Mouse (Mus musculus) myocyte (in vitro differentiated cells): ENCODE measurements around the gene Ihh. TPM values are rescaled to one million over a fixed set of nuclear protein-coding genes. Genes with fewer than 3 reads are reported as not detected.
A peak's percentile ranks its signal among the peaks of the same experiment; 100 is the strongest.

Source experiments
- H3K27me3 ChIP-seq: one replicate; pipeline ENCODE4 v1.6.1; 2011; ENCODE audit not compliant: control insufficient read depth, insufficient read depth, insufficient read length
- H3K36me3 ChIP-seq: one replicate; pipeline ENCODE4 v1.6.1; 2011; ENCODE audit not compliant: control insufficient read depth, insufficient read depth
- H3K4me2 ChIP-seq: one replicate; pipeline ENCODE4 v1.6.1; 2011; ENCODE audit warnings: low read depth, control low read depth
- H3K4me3 ChIP-seq: one replicate; pipeline ENCODE4 v1.5.1; 2011; ENCODE audit warnings: mild to moderate bottlenecking, control low read depth, moderate library complexity
- H3K79me2 ChIP-seq: one replicate; pipeline ENCODE4 v1.6.1; 2011; ENCODE audit not compliant: control insufficient read depth, insufficient read depth
- H3ac ChIP-seq: one replicate; pipeline ENCODE4 v1.6.1; 2011; ENCODE audit not compliant: control insufficient read depth, insufficient read length
- CEBPB ChIP-seq: IDR thresholded peaks from 2 replicates; pipeline ENCODE4 v1.6.1; 2011; ENCODE audit warnings: mild to moderate bottlenecking, moderate library complexity; ENCODE audit not compliant: poor library complexity, insufficient read depth, severe bottlenecking
- E2F4 ChIP-seq: IDR thresholded peaks from one replicate; pipeline ENCODE4 v1.6.1; 2011; ENCODE audit warnings: mild to moderate bottlenecking, control low read depth, moderate library complexity; ENCODE audit not compliant: insufficient read depth
- MAX ChIP-seq: IDR thresholded peaks from one replicate; pipeline ENCODE4 v1.6.1; 2011; ENCODE audit warnings: low read depth, mild to moderate bottlenecking, control low read depth
- MYOD1 ChIP-seq, 3 experiments: IDR thresholded peaks; one replicate each; pipeline ENCODE4 v1.6.1; 2011; ENCODE audit warnings: control low read depth in 2 of 3, low read depth in 2 of 3, mild to moderate bottlenecking in 2 of 3, moderate library complexity in 1 of 3; ENCODE audit not compliant: insufficient read length in 2 of 3, control insufficient read depth in 1 of 3
- MYOG ChIP-seq, 3 experiments: IDR thresholded peaks; one replicate each; pipeline ENCODE4 v1.6.1; 2011; ENCODE audit warnings: control low read depth in 2 of 3, low read depth in 2 of 3, mild to moderate bottlenecking in 2 of 3; ENCODE audit not compliant: insufficient read length in 2 of 3, control insufficient read depth in 1 of 3, insufficient read depth in 1 of 3
- POLR2A ChIP-seq: IDR thresholded peaks from one replicate; pipeline ENCODE4 v1.6.1; 2011; ENCODE audit warnings: low read depth, mild to moderate bottlenecking, control low read depth, moderate library complexity; ENCODE audit not compliant: insufficient read length
- POLR2AphosphoS2 ChIP-seq: IDR thresholded peaks from one replicate; pipeline ENCODE4 v1.6.1; 2011; ENCODE audit warnings: low read depth, control low read depth; ENCODE audit not compliant: insufficient read length
- REST ChIP-seq: IDR thresholded peaks from one replicate; pipeline ENCODE4 v1.6.1; 2011; ENCODE audit warnings: mild to moderate bottlenecking, control low read depth, moderate library complexity; ENCODE audit not compliant: insufficient read depth, insufficient read length
- SRF ChIP-seq: IDR thresholded peaks from one replicate; pipeline ENCODE4 v1.6.1; 2011; ENCODE audit warnings: low read depth; ENCODE audit not compliant: control insufficient read depth, insufficient read length
- TCF12 ChIP-seq: IDR thresholded peaks from one replicate; pipeline ENCODE4 v1.6.1; 2011; ENCODE audit warnings: mild to moderate bottlenecking, control low read depth; ENCODE audit not compliant: poor library complexity, insufficient read depth, severe bottlenecking
- TCF3 ChIP-seq: IDR thresholded peaks from one replicate; pipeline ENCODE4 v1.6.1; 2011; ENCODE audit warnings: low read depth, control low read depth; ENCODE audit not compliant: insufficient read length
- USF1 ChIP-seq: IDR thresholded peaks from one replicate; pipeline ENCODE4 v1.6.1; 2011; ENCODE audit warnings: low read depth, mild to moderate bottlenecking, control low read depth, moderate library complexity
- polyA plus RNA-seq: library from polyadenylated mRNA; unstranded; fragments of >200 nt; fragmentation: generic; extraction: Trizol; gene quantifications from one replicate; pipeline ENCODE4 v1.2.1, GENCODE M21; 2012; ENCODE audit warnings: missing spikeins

Gene Ihh
- polyA plus RNA-seq, 1 experiment, result 0.07 TPM

DNA sequence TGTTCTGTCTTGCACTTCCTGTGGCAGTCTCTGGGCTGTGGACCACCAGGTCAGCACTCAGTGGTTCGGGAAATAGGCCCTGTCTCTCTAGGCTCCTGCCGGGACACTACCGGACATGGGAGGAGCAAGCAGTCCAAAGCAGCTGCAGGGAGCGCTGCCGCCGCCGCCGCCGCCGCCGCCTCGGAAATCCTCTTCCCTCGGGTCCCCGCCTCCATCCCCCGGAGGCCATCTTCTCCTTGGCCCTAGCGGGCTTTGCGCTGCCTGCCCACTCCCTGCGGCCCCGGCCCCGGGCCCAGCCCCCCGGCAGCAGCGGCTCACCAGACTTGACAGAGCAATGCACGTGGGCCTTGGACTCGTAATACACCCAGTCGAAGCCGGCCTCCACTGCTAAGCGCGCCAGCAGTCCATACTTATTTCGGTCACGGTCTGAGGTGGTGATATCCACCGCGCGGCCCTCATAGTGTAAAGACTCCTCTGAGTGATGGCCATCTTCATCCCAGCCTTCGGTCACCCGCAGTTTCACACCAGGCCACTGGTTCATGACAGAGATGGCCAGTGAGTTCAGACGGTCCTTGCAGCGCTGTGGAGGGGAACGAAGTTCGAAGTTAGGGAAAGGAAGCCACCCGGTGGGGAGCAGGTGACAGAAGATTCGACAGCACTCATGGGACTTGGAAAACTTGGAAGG lies 3.3 kb downstream of the Ihh start:
- Histone ChIP-seq H3K4me2 (no peak overlapping the region), H3ac (no peak overlapping the region), H3K36me3 (no peaks in the 10 kb centered on the region), H3K4me3 (no peak overlapping the region), H3K27me3 (peaks cover 82% of the 10 kb centered on the region), H3K79me2 (no peaks in the 10 kb centered on the region)
- TF ChIP-seq POLR2AphosphoS2 (no peak), REST (no peak), MYOG (IDR thresholded peaks at IDR 0.05; ENCODE audit: control insufficient read depth in 1 of 3, insufficient read depth in 1 of 3, insufficient read length in 2 of 3, low read depth in 2 of 3) (no peak), MAX (no peak), TCF3 (no peak), TCF12 (no peak), CEBPB (no peak), POLR2A (no peak), MYOD1 (IDR thresholded peaks at IDR 0.05; ENCODE audit: control insufficient read depth in 1 of 3, insufficient read length in 2 of 3, low read depth in 2 of 3) (no peak), E2F4 (no peak), SRF (no peak), USF1 (no peak)

- H3K4me2 ChIP-seq, result no peak overlapping the region
- H3K36me3 ChIP-seq, result no peaks in the 10 kb centered on the region
- H3ac ChIP-seq, result no peak overlapping the region
- H3K27me3 ChIP-seq, result peaks cover 39% of the 10 kb centered on the region
- no peaks in the 10 kb centered on the region for H3K79me2 ChIP-seq
- no peak for TF ChIP-seq POLR2AphosphoS2
- TF ChIP-seq TCF12, result no peak
- TF ChIP-seq USF1, result no peak
- TF ChIP-seq TCF3, result no peak
- TF ChIP-seq MYOD1 (IDR thresholded peaks at IDR 0.05; ENCODE audit: control insufficient read depth in 1 of 3, insufficient read length in 2 of 3, low read depth in 2 of 3), result no peak
- TF ChIP-seq REST, result no peak
- TF ChIP-seq MYOG (IDR thresholded peaks at IDR 0.05; ENCODE audit: control insufficient read depth in 1 of 3, insufficient read depth in 1 of 3, insufficient read length in 2 of 3, low read depth in 2 of 3), result no peak
- no peak for TF ChIP-seq E2F4
- no peak for TF ChIP-seq MAX
- no peak for TF ChIP-seq CEBPB
- no peak for TF ChIP-seq POLR2A
- TF ChIP-seq SRF, result no peak
- no peak overlapping the region for H3K4me3 ChIP-seq
Measured at GRCm38 (mm10) chr1:74941651-74942360, 9.7 kb downstream of the Ihh start.

- peaks cover 23% of the 10 kb centered on the region for H3K27me3 ChIP-seq
- H3K4me2 ChIP-seq, result no peak overlapping the region
- H3K36me3 ChIP-seq, result no peaks in the 10 kb centered on the region
- H3K4me3 ChIP-seq, result no peak overlapping the region
- no peaks in the 10 kb centered on the region for H3K79me2 ChIP-seq
- TF ChIP-seq MYOG (IDR thresholded peaks at IDR 0.05; ENCODE audit: control insufficient read depth in 1 of 3, insufficient read depth in 1 of 3, insufficient read length in 2 of 3, low read depth in 2 of 3) (no peak), USF1 (no peak), MYOD1 (IDR thresholded peaks at IDR 0.05; ENCODE audit: control insufficient read depth in 1 of 3, insufficient read length in 2 of 3, low read depth in 2 of 3) (no peak), E2F4 (no peak), REST (peak; percentile 88), POLR2A (no peak), CEBPB (no peak), TCF12 (no peak)
- H3ac ChIP-seq, result no peak overlapping the region
Measured at GRCm38 (mm10) chr1:74939762-74940161, 11.7 kb downstream of the Ihh start.

- peaks cover 8% of the 10 kb centered on the region for H3K27me3 ChIP-seq
- TF ChIP-seq REST, result no peak
- no peak for TF ChIP-seq SRF
- no peak for TF ChIP-seq MYOG (IDR thresholded peaks at IDR 0.05; ENCODE audit: control insufficient read depth in 1 of 3, insufficient read depth in 1 of 3, insufficient read length in 2 of 3, low read depth in 2 of 3)
- TF ChIP-seq TCF3, result no peak
- no peak for TF ChIP-seq POLR2A
- TF ChIP-seq CEBPB, result no peak
- TF ChIP-seq MAX, result no peak
- no peak for TF ChIP-seq TCF12
- no peak for TF ChIP-seq USF1
- TF ChIP-seq E2F4, result no peak
- no peak for TF ChIP-seq POLR2AphosphoS2
- TF ChIP-seq MYOD1 (IDR thresholded peaks at IDR 0.05; ENCODE audit: control insufficient read depth in 1 of 3, insufficient read length in 2 of 3, low read depth in 2 of 3), result no peak
- no peak overlapping the region for H3ac ChIP-seq
- H3K4me2 ChIP-seq, result no peak overlapping the region
- H3K4me3 ChIP-seq, result no peak overlapping the region
- no peaks in the 10 kb centered on the region for H3K79me2 ChIP-seq
- no peaks in the 10 kb centered on the region for H3K36me3 ChIP-seq
Measured at GRCm38 (mm10) chr1:74936221-74936830, 15.1 kb downstream of the Ihh start.
